Mouse (Mus musculus): ENCODE measurements around the gene Ano6.

GRCm38 (mm10) chr15:95906017-95906749 lies 115.5 kb downstream of the Ano6 start:
- TF ChIP-seq CTCF (IDR thresholded peaks at IDR 0.05; ENCODE audit: low read depth) = no peak
- no peak for TF ChIP-seq EP300 (IDR thresholded peaks at IDR 0.05; ENCODE audit: low read depth)
